Mouse (Mus musculus): Measurements from ENCODE around the gene Fam19a1.

DNA sequence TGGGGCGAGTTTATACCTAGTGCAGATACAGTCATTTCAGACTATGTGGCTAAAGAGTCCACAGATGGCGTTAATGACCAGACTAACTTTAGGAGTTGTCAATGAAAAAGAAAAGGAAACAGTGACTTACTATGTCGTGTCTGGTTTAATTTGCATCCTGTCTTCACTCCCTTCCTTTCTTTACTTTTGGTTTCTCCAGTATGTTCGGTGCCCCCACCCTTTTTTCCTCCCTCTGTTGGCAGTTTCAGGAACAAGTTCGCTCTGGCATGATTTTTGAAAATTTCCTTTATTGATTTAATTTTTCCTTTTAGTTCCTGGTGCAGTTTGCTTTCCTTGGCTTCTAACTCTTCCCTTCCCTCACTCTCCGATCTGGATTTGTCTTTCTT, 3.2 kb downstream of the Fam19a1 start:
- TF ChIP-seq CTCF (IDR thresholded peaks at IDR 0.05; ENCODE audit: borderline replicate concordance, insufficient read depth, low read depth, low read length) (no peak), POLR2A (IDR thresholded peaks at IDR 0.05; ENCODE audit: borderline replicate concordance, insufficient read depth, low read length) (no peak)
